Mouse (Mus musculus) kidney, adult 2 months (tissue): ENCODE measurements around the gene Fam222b. TPM values are rescaled to one million over a fixed set of nuclear protein-coding genes. Genes with fewer than 3 reads are reported as not detected.

Source experiments
- DNase-seq: peaks from one replicate; pipeline ENCODE4 v3.0.0; 2021
- H3K27ac ChIP-seq: fragments of 200-500 bp; 2 replicates; pipeline ENCODE4 v1.5.1; 2012; ENCODE audit warnings: low read depth, low read length, control low read depth, inconsistent platforms; ENCODE audit not compliant: insufficient read depth
- H3K27me3 ChIP-seq: fragments of 200-500 bp; replicated peaks from 2 replicates; pipeline ENCODE4 v1.6.1; 2012; ENCODE audit warnings: mild to moderate bottlenecking, moderate library complexity, low read length, inconsistent platforms; ENCODE audit not compliant: control insufficient read depth, insufficient read depth
- H3K36me3 ChIP-seq: fragments of 200-500 bp; 2 replicates; pipeline ENCODE4 v1.6.1; 2012; ENCODE audit warnings: mild to moderate bottlenecking, moderate library complexity, low read length, inconsistent platforms; ENCODE audit not compliant: control insufficient read depth, insufficient read depth
- H3K4me1 ChIP-seq: fragments of 200-500 bp; 2 replicates; pipeline ENCODE4 v1.6.1; 2011; ENCODE audit warnings: low read length; ENCODE audit not compliant: control insufficient read depth, insufficient read depth
- H3K4me3 ChIP-seq: fragments of 200-500 bp; 2 replicates; pipeline ENCODE4 v1.5.1; 2011; ENCODE audit warnings: mild to moderate bottlenecking, low read depth, low read length, control low read depth; ENCODE audit not compliant: insufficient read depth
- CTCF ChIP-seq: fragments of 200-500 bp; conservative IDR thresholded peaks from 2 replicates; pipeline ENCODE4 v1.5.1; 2011; ENCODE audit warnings: low read depth, mild to moderate bottlenecking, control low read depth, low read length, moderate library complexity, mixed read lengths; ENCODE audit not compliant: insufficient read depth, insufficient read length
- POLR2A ChIP-seq: fragments of 200-500 bp; IDR thresholded peaks from one replicate; pipeline ENCODE4 v1.6.1; 2011; ENCODE audit warnings: low read depth, low read length, control low read depth
- WGBS: fragments of 180-500 bp; shearing (Covaris S2); methylation state at CpG from one replicate; pipeline ENCODE4 v1.1.7; 2018; 5-methylcytosine and 5-hydroxymethylcytosine counted together
- polyA plus RNA-seq: library from polyadenylated mRNA; depleted of rRNA; stranded (reverse); fragments of >200 nt; gene quantifications from 2 replicates; pipeline ENCODE4 v1.2.3, GENCODE M21; 2012

Gene Fam222b
- polyA plus RNA-seq, 1 experiment: 13.4 TPM

- Histone ChIP-seq H3K4me1 (peaks cover 10% of the 10 kb centered on the region; the same call in 1 of the 2 replicates), H3K27ac (no peak overlapping the region), H3K27me3 (no peaks in the 10 kb centered on the region), H3K36me3 (no peaks in the 10 kb centered on the region), H3K4me3 (peak overlapping the region; percentile 18)
- WGBS: 57% methylated on average over 19 of the region's 19 CpGs
- no peak for DNase-seq
- no peak for TF ChIP-seq CTCF
These were observed 74.3 kb downstream of the Fam222b start for GRCm38 (mm10) chr11:78168541-78169468.

DNA sequence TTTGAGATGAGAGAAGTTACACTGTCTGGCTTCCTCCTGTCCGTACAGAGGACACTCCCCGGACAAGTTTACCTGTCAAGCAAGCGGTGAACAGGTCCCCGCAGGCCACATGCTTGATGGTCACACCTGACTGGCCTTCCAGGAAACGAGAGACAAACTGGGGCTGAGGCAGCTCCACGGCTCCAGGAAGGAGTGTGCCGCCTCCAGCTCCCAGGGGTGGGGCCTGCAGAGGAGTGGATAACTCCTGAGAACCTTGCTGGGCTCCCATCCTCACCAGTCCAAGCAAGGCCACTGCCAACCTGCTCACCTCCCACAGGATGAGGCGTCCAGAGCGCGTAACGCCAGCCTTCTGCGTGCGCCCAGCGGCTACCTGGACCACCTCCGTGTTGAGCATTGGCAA lies 75.8 kb downstream of the Fam222b start:
- Histone ChIP-seq H3K27me3 (no peaks in the 10 kb centered on the region), H3K4me3 (no peak overlapping the region), H3K36me3 (no peaks in the 10 kb centered on the region), H3K27ac (no peak overlapping the region), H3K4me1 (peaks cover 10% of the 10 kb centered on the region; the same call in 1 of the 2 replicates)
- TF ChIP-seq CTCF (no peak), POLR2A (no peak)
- peak; percentile 84 for DNase-seq
- 62% methylated on average over 15 of the region's 15 CpGs for WGBS

DNA sequence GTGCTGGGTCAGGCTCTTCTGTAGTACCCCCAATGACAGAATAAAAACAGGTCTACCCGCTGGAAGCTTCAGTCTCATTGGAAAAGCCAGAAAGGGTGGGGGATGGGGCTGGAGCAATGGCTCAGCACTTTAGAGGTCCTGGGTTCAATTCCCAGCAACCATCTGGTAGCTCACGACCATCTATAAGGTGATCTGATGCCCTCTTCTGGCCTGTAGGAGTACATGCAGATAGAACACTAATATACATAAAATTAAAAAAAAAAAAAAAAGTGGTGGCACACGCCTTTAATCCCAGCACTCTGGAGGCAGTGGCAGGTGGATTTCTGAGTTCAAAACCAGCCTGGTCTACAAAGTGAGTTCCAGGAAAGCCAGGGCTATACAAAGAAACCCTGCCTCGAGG lies 76.9 kb downstream of the Fam222b start:
- H3K4me3 ChIP-seq: no peak overlapping the region
- 70% methylated on average over 4 of the region's 4 CpGs for WGBS
- DNase-seq: no peak
- H3K4me1 ChIP-seq: peaks cover 10% of the 10 kb centered on the region; the same call in 1 of the 2 replicates
- H3K27me3 ChIP-seq: no peaks in the 10 kb centered on the region
- no peak overlapping the region for H3K27ac ChIP-seq
- H3K36me3 ChIP-seq: no peaks in the 10 kb centered on the region
- TF ChIP-seq CTCF (peak; percentile 25; the same call in 1 of the 2 replicates), POLR2A (no peak)

GRCm38 (mm10) chr11:78172034-78172747 lies 77.7 kb downstream of the Fam222b start:
- H3K27me3 ChIP-seq: no peaks in the 10 kb centered on the region
- 86% methylated on average over 16 of the region's 16 CpGs for WGBS
- TF ChIP-seq POLR2A (no peak), CTCF (no peak; the same call in 1 of the 2 replicates)
- DNase-seq: no peak
- no peak overlapping the region for H3K27ac ChIP-seq
- H3K4me1 ChIP-seq: peaks cover 4% of the 10 kb centered on the region; the same call in 1 of the 2 replicates
- H3K36me3 ChIP-seq: no peaks in the 10 kb centered on the region
- H3K4me3 ChIP-seq: no peak overlapping the region

DNA sequence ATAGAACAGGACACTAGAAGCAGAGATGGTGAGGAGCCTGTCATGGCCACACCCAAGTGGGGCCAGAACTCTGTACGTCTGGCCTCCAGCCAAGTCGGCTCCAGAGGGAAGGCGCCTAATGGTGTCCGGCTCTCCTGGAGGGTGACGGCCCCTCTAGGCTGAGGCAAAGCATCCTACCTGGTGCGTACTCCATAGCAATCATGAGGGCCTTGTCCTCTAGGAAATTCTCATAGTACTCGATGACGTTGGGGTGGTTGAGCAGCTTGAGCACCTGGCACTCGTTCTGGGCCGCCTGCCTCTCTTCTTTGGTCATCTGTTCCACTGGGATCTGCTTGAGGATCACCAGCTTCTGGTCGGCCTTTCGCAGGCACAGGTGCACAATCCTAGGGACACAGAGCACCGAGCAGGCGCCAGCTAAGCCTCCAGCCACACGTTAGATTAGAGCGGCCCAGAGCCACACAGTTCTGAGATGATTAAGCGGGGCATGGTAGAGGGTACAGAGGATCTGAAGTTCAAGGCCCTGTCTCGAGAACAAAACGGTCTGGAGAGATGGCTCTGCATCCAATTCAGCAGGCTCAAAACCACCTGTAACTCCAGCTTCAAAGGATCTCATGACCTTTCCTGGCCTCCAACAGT lies 78.4 kb downstream of the Fam222b start:
- no peak for DNase-seq
- TF ChIP-seq POLR2A: no peak
- no peak for TF ChIP-seq CTCF
- H3K27me3 ChIP-seq: no peaks in the 10 kb centered on the region
- H3K27ac ChIP-seq: no peak overlapping the region
- H3K4me3 ChIP-seq: no peak overlapping the region
- H3K36me3 ChIP-seq: no peaks in the 10 kb centered on the region
- WGBS: 81% methylated on average over 19 of the region's 19 CpGs
- H3K4me1 ChIP-seq: peaks cover 4% of the 10 kb centered on the region; the same call in 1 of the 2 replicates

DNA sequence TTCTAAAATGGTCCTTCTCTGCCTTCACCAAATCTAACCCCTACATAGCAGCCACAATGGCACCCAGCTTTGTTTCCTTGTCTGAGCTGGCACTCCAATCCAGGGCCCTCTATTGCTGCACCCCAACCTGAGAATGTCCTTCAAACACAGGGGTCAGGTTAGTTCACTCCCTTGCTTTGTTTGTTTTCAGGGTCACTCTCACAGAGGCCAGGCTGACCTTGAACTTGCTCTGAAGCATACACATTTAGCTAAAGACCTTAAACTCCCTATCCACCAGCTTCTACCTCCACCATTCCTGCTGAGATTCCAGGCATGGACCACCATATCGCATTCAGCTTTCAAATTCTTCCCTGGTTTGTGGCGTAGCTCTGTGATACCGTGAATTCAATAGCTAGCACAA lies 80.0 kb downstream of the Fam222b start:
- DNase-seq: no peak
- WGBS: 74% methylated on average over 3 of the region's 3 CpGs
- H3K27me3 ChIP-seq: no peaks in the 10 kb centered on the region
- peak overlapping the region; percentile 78 for H3K27ac ChIP-seq
- TF ChIP-seq POLR2A (no peak), CTCF (no peak)
- H3K4me1 ChIP-seq: peaks cover 8% of the 10 kb centered on the region; the same call in 1 of the 2 replicates
- no peak overlapping the region for H3K4me3 ChIP-seq
- no peaks in the 10 kb centered on the region for H3K36me3 ChIP-seq
